Mouse (Mus musculus) intestine, embryonic 14.5 days (tissue): ENCODE measurements around the gene Vangl2. TPM values are rescaled to one million over a fixed set of nuclear protein-coding genes. Genes with fewer than 3 reads are reported as not detected.

ENCODE experiments used
- ATAC-seq: fragments of 200-750 bp; cut with Nextera tagmentation; replicated peaks from 2 replicates; pipeline ENCODE4 v1.8.0; 2017; ENCODE audit warnings: low read depth, moderate number of reproducible peaks, moderate TSS enrichment, moderate library complexity; ENCODE audit not compliant: low FRiP score, low TSS enrichment
- DNase-seq: peaks from one replicate; pipeline ENCODE4 v3.0.0-alpha.2; 2018; ENCODE audit warnings: low spot score
- H3K27ac ChIP-seq: fragments of 300-500 bp; sonication (generic); 2 replicates; pipeline ENCODE4 v1.5.1; 2014; ENCODE audit warnings: low read depth, mild to moderate bottlenecking, control low read depth
- H3K27me3 ChIP-seq: fragments of 300-500 bp; sonication (generic); replicated peaks from 2 replicates; pipeline ENCODE4 v1.6.1; 2014; ENCODE audit warnings: low read length, control low read depth; ENCODE audit not compliant: control insufficient read depth, insufficient read depth
- H3K36me3 ChIP-seq: fragments of 300-500 bp; sonication (generic); 2 replicates; pipeline ENCODE4 v1.6.1; 2014; ENCODE audit warnings: low read length, control low read depth; ENCODE audit not compliant: control insufficient read depth, insufficient read depth
- H3K4me1 ChIP-seq: fragments of 300-500 bp; sonication (generic); replicated peaks from 2 replicates; pipeline ENCODE4 v1.6.1; 2014; ENCODE audit warnings: low read length, control low read depth, mixed read lengths; ENCODE audit not compliant: control insufficient read depth, insufficient read depth
- H3K4me2 ChIP-seq: fragments of 300-500 bp; sonication (generic); 2 replicates; pipeline ENCODE4 v1.6.1; 2014; ENCODE audit warnings: low read length
- H3K4me3 ChIP-seq: fragments of 300-500 bp; sonication (generic); 2 replicates; pipeline ENCODE4 v1.5.1; 2014; ENCODE audit warnings: low read depth, low read length, control low read depth, mixed read lengths
- H3K9ac ChIP-seq: fragments of 300-500 bp; sonication (generic); 2 replicates; pipeline ENCODE4 v1.6.1; 2014; ENCODE audit warnings: mild to moderate bottlenecking, low read length
- H3K9me3 ChIP-seq: fragments of 300-500 bp; sonication (generic); 2 replicates; pipeline ENCODE4 v1.6.1; 2016; ENCODE audit warnings: low read length, control low read depth; ENCODE audit not compliant: control insufficient read depth
- WGBS: fragments of 180-500 bp; shearing (Covaris S2); extraction: QIAGEN DNeasy Blood & Tissue Kit; methylation state at CpG from one replicate; pipeline ENCODE4 v1.1.7; 2014; 5-methylcytosine and 5-hydroxymethylcytosine counted together
- polyA plus RNA-seq: library from polyadenylated mRNA; unstranded; fragments of >200 nt; fragmentation: Nextera tagmentation; extraction: Ambion mirVana; gene quantifications from 2 replicates; pipeline ENCODE4 v1.2.1, GENCODE M21; 2014

Vangl2 gene
- polyA plus RNA-seq, 1 experiment from 2014 or later = 13.9 TPM

DNA sequence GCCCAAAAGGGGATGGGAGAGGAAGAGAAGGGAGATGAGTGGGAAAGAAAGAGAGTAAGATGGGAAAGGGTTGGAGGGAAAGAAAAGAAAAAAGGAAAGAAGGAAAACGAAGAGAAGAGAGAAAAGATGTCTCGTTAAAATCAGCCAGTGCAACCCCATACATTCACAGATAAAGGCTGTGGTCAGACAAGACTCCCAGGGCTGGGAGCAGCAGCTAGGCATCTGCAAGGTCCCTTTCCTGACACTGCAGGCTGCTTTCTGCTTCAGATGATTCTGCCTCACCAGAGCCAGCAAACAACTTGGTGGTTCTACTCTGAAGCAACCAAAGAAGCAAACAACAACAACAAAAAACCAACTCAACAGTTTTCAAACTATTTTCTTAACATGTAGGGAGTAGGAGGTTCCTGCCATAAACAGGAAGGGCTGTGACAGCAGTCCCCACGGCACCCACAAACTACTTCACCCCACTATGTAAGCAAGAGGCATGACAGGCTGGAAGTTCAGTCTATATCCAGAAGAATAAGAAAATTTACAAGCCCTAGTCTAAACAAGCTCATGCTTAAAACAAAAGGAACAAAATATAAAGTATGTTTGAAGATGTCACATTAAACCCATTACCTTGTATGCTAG is 44.8 kb downstream of the Vangl2 start:
- no peak overlapping the region for H3K4me2 ChIP-seq
- no peaks in the 10 kb centered on the region for H3K36me3 ChIP-seq
- WGBS = 70% methylated on average over 3 of the region's 3 CpGs
- no peaks in the 10 kb centered on the region for H3K27me3 ChIP-seq
- H3K9ac ChIP-seq = no peak overlapping the region
- no peak for ATAC-seq
- H3K4me1 ChIP-seq = no peaks in the 10 kb centered on the region
- no peaks in the 10 kb centered on the region for H3K9me3 ChIP-seq
- DNase-seq = no peak
- H3K4me3 ChIP-seq = no peak overlapping the region
- H3K27ac ChIP-seq = no peak overlapping the region

DNA sequence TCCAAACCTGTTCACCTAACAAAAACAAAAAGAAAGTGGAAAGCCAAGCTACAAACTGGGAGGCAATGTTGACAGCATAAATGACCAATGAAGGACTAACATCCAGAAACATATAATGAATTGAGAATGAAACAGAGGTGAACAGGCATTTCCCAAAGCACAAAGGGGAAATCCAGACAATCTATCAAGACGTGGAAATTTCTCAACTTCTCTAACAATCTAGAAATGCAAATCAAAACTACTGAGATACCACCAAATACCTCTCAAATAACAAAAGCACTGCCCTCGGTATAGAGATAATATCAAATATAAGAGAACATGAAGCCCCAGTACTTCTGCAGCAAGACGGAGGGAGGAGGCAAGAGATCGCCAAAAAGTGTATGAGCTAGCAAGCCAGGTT is 45.5 kb downstream of the Vangl2 start:
- no peaks in the 10 kb centered on the region for H3K4me1 ChIP-seq
- no peak overlapping the region for H3K27ac ChIP-seq
- no peak overlapping the region for H3K4me3 ChIP-seq
- H3K9ac ChIP-seq = no peak overlapping the region
- 73% methylated on average over 4 of the region's 4 CpGs for WGBS
- no peaks in the 10 kb centered on the region for H3K27me3 ChIP-seq
- no peak overlapping the region for H3K4me2 ChIP-seq
- DNase-seq (no peak), ATAC-seq (no peak)
- H3K9me3 ChIP-seq = no peaks in the 10 kb centered on the region
- H3K36me3 ChIP-seq = no peaks in the 10 kb centered on the region

DNA sequence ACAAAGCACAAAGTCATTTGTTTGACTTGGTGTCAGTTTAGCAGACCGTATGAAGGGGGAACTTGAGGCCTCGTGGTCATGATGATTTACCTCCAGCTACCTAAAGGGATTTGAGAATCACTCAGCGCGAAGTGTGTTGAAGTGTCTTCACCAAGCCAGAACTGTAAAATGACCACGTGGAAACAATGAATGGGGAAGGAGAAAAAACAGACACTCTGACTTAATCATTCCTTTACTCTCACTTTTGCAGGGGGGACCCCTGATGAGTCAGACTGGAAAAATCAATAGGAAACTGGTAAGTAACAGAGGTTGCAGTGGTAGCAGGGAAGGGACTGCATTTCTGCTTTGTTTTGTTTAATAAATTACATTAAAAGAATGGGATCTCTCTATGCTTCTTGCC is 46.1 kb downstream of the Vangl2 start:
- H3K9ac ChIP-seq = no peak overlapping the region
- H3K9me3 ChIP-seq = no peaks in the 10 kb centered on the region
- WGBS = 71% methylated on average over 5 of the region's 5 CpGs
- DNase-seq (no peak), ATAC-seq (no peak)
- no peak overlapping the region for H3K4me2 ChIP-seq
- no peaks in the 10 kb centered on the region for H3K27me3 ChIP-seq
- no peak overlapping the region for H3K27ac ChIP-seq
- H3K4me1 ChIP-seq = no peaks in the 10 kb centered on the region
- no peaks in the 10 kb centered on the region for H3K36me3 ChIP-seq
- H3K4me3 ChIP-seq = no peak overlapping the region

DNA sequence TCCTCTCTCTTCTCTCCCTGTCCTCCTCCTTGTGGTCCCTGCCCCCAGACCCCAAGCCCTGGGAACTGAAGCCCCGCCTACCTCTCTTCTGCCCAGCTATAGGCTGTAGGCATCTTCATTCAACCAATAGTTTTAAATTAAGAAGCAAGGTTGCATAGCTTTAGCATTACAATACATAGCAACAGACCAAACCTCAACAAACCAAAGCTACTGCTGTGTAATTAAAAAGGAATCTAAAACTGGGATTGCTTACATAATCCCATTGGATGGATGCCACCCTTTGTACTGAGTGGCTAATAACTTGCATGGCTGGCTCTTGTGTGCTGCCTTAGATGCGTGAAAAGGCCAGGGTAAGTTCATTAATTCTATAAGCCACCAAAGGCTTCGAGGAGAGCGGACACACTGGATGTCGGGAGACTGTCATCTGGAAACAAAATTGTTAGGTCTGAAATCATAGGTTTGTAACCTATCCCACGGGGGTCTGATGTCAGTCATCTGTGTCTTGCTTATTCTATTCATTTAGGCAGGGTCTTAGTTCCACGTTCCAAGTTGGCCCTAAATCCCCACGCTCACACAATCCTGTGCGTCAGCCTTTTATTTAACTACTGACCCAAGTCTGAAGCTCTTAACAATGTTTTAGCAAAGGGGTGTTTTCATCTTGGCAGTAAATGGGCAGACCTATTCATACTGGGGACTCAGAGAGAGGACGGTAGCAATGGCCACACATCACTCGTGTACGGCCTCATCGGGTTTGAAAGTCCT is 48.1 kb downstream of the Vangl2 start:
- no peak for ATAC-seq
- no peak for DNase-seq
- H3K27me3 ChIP-seq = no peaks in the 10 kb centered on the region
- no peaks in the 10 kb centered on the region for H3K4me1 ChIP-seq
- no peaks in the 10 kb centered on the region for H3K36me3 ChIP-seq
- H3K4me3 ChIP-seq = no peak overlapping the region
- no peaks in the 10 kb centered on the region for H3K9me3 ChIP-seq
- no peak overlapping the region for H3K4me2 ChIP-seq
- H3K27ac ChIP-seq = no peak overlapping the region
- WGBS = 93% methylated on average over 13 of the region's 13 CpGs
- no peak overlapping the region for H3K9ac ChIP-seq

DNA sequence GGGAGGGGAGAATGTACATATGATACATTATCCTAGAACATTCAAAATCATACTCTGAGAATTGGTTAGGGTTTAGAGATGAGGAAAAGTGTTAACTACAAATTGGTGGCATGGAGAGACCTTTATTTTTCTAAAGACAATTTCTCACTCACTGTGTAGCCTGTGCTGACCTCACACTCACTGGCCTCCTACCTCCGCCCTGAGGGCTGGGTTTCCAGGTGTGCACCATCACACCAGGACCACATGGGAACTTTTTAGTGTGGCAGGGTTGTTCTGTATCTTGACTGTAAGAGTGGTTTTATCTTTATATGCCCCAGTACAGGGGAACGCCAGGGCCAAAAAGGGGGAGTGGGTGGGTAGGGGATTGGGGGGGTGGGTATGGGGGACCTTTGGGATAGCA is 50.4 kb downstream of the Vangl2 start:
- no peak overlapping the region for H3K9ac ChIP-seq

DNA sequence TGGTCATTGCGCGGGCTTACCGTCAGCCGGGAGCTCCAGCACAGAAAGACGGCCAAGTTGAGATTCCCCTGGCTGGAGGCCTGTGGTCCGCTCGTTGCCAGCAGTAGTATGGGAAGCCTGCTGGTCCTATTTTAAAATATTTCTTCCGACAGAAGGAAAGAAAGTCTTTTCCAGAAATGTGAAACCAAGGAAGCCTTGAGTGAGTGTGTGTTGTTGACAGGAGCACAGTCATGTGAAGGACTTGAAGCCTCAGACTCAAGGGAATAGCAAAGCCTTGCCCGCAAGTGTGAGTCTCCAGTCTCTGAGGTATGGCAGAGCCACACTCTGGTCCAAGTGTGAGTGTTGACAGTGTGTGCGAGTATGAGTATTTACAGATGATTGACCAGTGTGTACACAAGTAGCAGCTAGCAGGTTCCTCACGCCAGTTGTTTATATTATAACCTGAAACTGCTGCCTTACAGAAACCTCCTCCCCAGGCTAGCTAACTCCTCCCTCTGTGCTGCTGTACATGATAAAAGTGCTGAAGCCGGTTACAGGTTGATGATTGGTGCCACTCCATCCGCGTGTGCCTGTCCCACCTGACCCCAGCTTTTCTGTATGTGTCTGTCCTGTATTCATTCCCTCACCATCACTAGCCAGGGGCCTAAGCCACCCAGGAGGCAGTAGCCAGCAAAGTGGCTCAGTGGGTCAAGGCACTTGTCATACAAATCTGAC is 51.3 kb downstream of the Vangl2 start:
- ATAC-seq (no peak), DNase-seq (no peak)
- Histone ChIP-seq H3K4me2 (no peak overlapping the region), H3K4me1 (no peaks in the 10 kb centered on the region), H3K9me3 (no peaks in the 10 kb centered on the region), H3K27me3 (no peaks in the 10 kb centered on the region), H3K36me3 (no peaks in the 10 kb centered on the region), H3K27ac (no peak overlapping the region), H3K9ac (no peak overlapping the region), H3K4me3 (no peak overlapping the region)
- WGBS = 81% methylated on average over 14 of the region's 14 CpGs

More for the DNA sequence above, 50.4 kb downstream of the Vangl2 start:
- Histone ChIP-seq H3K4me2 (no peak overlapping the region), H3K36me3 (no peaks in the 10 kb centered on the region), H3K4me3 (no peak overlapping the region), H3K27me3 (no peaks in the 10 kb centered on the region), H3K9me3 (no peaks in the 10 kb centered on the region), H3K4me1 (no peaks in the 10 kb centered on the region), H3K27ac (no peak overlapping the region)
- DNase-seq = no peak
- WGBS = 92% methylated on average over 2 of the region's 2 CpGs
- ATAC-seq = no peak

DNA sequence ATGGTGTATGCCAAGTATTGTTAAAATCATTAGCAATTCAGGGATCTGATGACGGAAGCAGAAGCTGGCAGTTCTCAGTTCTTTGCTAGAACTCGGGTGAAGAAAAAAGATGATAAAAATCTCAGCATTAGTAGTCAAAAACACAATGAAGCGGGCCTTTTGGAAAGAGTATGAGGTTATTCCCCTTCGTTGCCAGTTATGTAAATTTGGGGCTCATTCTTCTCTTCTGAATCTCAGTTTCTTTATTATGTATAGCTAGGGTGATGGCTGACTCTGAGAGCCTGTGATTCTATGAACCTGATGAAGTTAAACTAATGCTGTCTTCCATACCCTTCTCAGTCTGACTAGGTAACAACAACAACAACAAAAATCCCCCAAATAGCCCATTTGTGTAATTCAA is 52.4 kb downstream of the Vangl2 start:
- Histone ChIP-seq H3K9me3 (no peaks in the 10 kb centered on the region), H3K27ac (no peak overlapping the region), H3K27me3 (no peaks in the 10 kb centered on the region), H3K9ac (no peak overlapping the region), H3K4me2 (no peak overlapping the region), H3K4me1 (no peaks in the 10 kb centered on the region), H3K36me3 (no peaks in the 10 kb centered on the region), H3K4me3 (no peak overlapping the region)
- WGBS = 91% methylated on average over 4 of the region's 4 CpGs
- DNase-seq (no peak), ATAC-seq (no peak)

DNA sequence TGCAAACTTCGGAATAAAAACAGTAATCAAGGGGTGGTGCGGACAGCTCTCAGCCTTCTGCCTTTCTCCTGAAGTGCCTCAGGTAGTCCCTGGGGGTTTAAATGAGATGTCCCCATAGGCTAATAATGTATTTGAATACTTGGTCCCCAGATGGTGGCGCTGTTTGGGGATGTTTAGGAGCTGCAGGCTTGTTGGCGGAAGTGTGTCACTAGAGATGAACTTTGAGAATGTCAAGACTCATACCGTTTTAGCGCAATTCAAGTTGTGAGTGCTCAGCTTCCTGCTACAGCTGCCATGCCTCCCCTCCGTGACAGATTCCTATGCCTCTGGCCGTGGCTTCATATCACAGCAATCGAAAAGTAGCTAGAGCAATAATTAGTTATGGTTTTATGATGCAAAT is 52.9 kb downstream of the Vangl2 start:
- Histone ChIP-seq H3K27me3 (no peaks in the 10 kb centered on the region), H3K4me1 (no peaks in the 10 kb centered on the region), H3K4me3 (no peak overlapping the region), H3K9me3 (no peaks in the 10 kb centered on the region), H3K36me3 (no peaks in the 10 kb centered on the region), H3K9ac (no peak overlapping the region), H3K4me2 (no peak overlapping the region), H3K27ac (no peak overlapping the region)
- WGBS = 87% methylated on average over 9 of the region's 9 CpGs
- no peak for DNase-seq
- ATAC-seq = no peak
